Mouse (Mus musculus) WW6 (cell line): ENCODE data around the gene S100g.

Experiments used
- DNase-seq: peaks from one replicate; pipeline ENCODE4 v3.0.0-alpha.2; 2013; ENCODE audit warnings: low read depth, low spot score

S100g gene

DNA sequence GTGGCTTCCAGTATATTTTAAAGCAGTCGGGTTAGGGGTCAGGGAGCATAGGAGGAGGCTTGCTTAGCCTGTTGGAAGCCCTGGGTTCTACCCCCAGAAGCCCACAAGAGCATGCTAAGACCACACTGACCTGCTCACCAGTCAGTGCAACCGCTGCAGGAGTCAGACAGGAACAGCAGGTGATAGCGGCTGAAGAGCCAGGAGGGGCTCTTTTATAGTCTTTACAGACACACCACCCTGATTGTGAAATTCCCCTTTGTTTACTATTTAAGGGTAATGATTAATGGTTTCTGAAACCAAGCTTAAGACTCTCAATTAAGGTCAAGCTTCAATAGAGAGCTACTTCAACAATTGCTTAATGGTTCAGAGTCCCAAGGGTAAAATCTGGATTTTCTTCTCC lies at the start of gene S100g:
TSS of gene S100g (minus strand) at position 217 of the 400 bp plus-strand sequence.
- DNase-seq = no peak

DNA sequence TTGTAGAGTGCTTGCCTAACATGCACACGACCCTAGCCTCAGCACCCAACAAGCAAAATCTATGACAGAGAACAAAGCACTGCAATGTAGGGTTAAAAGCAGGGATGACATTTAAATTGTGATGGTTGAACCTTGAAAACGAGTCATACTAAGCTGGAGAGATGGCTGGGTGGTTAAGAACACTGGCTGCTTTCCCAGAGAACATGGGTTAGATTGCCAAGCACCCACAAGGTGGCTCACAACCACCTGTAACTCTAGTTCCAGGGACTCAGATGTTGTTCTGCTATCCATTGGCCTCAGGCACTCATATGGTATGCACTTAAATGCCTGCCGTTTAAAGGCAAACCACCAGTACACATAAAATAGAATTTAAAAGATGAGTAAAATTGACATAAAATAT lies 27.7 kb upstream of the S100g start:
- DNase-seq = no peak

DNA sequence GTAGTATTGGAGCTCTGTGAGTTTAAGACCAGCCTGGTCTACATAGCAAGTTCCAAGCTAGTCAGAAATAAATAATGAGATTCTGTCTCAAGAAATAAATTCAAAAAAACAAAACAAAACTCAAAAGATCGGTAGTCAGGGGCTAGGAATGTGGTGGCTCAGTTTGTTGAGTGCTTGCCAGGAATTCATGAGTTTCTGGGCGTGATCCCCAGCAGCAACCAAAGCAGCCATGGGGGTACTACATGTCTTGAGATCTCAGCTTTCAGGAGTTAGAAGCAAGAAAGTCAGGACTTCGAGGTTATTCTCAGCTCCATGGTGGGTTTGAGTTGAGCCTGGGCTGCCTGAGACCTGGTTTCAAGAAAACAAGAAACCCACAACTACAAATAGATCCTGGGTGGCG lies 27.0 kb upstream of the S100g start:
- no peak for DNase-seq

DNA sequence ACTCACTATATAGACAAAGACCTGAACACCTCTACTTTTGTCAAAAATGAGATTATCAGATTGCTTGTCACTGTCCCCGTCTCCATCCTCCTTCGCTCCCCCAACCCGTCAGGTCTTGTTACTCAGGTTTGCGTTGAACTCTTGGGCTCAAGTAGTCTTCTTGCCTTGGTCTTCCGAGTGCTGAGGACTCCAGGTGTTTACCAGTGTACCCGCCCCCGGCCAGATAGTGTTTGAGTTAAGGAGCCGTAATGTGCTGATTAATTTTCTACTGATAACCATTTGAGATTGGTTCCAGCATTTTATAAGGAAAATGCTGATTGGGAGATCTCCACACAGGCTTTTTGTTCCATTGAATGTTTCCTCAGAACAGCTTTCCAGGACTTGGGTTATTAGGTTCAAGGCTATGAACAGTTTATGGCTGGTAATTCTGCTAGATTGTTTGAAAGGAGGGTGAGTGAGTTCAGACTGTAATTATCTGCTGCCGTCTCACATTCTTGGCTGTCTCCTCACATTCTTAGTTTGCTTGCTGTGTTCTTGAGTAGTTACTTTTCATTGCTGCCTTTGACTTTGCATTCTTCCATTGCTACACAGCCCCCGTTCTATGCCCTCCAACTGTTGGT lies 22.6 kb upstream of the S100g start:
- DNase-seq = no peak

DNA sequence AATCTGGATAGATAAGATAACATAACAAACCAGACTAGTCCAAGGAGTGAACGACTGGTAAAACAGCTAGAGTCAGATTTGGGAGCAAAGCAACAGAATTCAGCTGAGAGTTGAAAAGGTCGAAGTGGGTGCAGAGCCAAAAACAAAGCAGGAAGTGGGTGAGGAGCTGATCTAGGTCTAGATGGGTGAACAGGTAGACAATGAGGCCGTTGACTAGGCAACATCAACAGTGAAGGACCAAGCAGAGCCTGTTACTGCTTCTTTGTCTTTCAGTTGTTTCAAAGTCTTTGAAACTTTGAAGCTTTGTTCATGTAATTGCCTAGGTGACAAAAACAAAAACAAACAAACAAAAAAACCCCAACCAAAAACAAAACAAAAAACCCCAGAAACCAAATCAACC lies 11.8 kb upstream of the S100g start:
- no peak for DNase-seq

DNA sequence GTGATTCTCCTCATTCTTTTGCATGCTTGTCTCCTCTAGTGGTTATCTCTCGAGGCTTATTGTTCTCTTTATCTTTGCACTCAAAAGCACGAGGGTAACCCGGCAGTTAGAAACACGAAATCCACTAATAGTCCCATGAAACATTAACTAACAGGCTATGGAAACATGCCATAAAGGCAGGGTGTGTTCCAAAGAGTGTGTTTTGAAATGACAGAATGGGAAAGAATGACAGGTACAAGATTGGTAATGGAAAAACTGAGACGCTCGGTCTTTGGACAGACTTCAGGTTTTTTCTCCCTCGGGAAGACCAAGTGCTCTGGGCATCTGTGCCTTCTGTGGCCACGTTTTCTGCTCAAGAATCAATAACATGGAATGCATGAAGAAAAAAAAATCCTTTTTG lies 3.1 kb upstream of the S100g start:
- no peak for DNase-seq

DNA sequence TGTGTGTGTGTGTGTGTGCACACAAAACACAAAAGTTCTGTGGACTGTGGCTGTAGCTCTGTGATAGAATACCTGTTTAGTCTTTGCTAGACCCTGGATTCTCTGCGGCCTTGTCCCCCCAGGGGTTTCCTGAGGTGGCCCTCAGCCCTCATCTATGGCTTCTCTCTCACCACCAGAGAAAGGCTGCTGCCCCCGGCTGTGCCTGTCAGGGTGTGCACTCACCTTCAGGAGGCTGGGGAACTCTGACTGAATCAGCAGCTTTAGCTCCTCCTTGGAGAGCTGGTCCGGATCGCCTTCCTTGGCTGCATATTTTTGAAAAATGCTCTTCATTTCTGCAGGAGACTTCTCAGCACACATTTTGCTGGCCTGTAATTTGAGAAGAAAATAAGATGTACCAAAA lies 559 bp downstream of the S100g start:
- DNase-seq = no peak

DNA sequence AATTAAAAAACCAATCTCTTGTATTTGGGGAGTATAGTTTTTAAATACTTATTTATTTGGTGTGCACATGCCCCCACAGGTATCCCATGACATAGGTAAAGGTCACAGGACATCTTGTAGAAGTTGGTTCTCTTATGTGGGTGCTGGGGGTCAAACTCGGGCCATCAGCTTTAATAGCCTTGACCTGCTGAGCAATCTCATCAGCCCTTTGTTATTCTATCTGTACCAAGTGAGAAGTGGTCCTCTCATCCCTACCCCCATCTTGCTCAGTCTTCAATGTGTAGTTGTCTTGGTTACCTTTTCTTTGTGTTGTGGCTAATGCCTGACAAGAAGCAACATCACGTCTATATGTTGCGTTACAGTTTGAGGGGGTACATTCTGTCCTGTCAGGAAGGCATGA lies 6.5 kb downstream of the S100g start:
- no peak for DNase-seq

DNA sequence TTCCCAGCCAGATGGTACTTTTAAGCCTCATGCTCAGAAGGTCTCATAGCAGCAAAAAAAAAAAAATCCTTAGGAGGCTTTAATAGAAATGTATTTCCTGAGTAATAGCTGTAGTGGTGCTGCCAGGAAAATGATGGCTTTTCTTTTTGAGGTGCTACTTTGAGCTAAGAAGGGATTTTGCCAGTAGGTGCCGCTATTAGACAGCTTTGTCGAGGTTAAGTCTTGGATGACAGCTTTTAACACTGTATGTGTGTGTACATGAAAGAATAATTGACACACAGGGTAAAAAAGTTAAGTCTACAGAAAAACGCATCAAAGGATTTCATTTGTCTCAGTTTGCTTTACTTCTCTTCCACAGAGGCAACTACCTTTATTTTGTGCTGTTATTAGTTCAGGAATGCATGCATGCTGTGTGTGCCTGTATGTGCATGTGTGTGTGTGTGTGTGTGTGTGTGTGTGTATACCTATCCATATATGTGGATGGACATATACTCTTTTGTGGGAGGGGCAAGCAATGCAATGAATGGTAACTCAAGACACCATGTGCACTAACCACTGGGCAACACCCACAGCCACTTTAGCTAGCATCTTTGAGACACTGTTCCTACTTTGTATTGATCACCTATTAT lies 14.5 kb downstream of the S100g start:
- DNase-seq = no peak

DNA sequence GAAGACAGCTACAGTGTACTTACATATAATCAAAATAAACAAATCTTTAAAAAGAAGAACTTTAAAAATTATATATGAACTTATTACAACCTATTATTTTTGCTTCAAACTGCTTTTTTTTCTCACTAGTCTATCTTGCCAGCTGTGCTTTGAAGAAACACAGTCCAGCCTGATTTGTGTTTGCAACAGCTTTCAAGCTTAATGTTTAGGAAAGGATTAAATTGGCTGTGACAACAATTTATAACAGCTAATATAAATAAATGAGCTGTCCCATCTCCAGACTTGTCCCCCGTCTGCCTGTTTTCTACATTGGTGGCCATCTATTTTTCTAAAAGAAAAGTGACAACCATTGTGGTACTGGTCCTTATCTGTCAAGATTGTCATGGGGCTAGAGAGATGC lies 22.4 kb downstream of the S100g start:
- DNase-seq = no peak

DNA sequence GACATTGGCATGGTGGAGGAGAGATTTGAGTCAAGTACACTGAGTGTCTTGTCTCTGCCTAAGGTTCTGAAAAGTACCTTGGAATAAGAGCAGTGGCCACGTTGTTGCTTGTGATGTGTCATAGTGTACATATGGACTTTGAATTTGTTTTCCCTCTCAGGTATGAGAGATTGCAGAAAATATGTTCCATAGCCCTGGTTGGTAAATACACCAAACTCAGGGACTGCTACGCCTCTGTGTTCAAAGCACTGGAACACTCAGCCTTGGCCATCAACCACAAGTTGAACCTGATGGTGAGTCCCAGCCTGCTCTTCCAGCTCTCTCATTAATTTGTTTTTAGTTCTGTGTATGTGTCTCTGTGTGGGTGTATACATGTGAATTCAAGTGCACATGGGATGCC lies 32.9 kb downstream of the S100g start:
- DNase-seq = no peak

DNA sequence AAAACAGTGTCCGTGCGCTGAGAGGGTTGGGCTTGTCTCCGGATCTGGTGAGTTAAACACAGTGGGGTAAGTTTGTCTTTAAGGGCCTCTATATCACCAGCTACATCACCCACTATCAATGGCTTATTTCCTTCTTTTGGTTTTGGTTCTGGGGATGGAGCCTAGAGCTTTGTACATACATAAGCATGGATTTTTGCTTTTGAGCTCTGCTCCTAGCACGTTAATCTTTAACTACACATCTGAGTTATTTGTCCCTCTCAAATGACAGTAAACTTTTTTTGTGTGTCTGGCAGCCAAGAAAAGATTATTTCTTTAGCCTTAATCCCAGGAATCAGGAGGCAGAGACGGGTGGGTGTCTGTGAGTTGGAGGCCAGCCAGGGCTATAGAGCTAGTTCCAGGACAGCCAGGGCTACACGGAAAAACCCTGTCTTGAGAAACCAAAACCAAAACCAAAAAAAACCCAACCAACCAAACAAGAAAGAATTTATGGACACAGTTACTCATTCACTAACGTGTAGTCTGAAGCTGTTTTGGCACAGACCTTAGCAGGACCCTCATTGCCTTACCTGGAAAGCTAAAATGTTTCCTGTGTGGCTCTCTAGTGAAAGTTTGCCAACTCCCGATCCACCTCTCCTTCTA lies 42.8 kb downstream of the S100g start:
- DNase-seq = no peak

DNA sequence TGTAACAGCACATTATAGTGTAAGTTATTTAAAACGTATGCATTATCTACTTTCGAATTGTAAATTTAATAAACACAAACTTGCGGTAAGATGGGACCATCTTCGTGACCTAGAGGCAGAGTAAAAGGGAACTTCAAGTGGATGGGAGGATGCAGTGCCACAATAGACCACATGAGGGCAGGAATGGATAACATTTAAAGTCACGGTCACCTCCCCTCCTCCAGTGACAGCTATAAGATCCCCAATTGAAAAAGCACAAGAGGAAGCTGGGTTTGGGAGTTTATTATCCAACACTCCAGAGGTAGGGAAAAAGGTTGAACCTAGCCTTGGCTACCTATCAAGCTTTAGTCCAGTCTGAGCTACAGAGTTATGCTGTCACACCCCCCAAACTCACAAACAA lies 48.7 kb downstream of the S100g start:
- DNase-seq = no peak

DNA sequence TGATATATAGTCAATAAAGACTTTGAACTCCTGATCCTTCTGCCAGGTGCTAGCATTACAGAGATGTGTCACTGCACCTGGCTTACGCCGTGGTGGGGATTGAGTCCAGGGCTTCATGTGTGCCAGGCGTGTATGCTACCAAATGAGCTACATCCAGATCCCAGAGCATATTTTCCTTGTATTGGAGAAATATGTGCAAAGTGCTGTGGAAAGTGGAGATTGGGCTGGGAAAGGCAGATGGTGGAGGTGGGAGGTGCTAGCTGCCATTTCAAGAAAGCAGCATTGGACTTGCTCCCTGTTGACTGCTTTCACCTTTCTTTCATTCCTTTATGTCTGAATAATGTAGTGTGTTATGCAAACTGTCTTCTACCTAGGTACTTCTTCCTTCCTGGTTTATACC lies 50.7 kb downstream of the S100g start:
- no peak for DNase-seq
